Mouse (Mus musculus): ENCODE data around the gene Dtymk. TPM values are rescaled to one million over a fixed set of nuclear protein-coding genes. Genes with fewer than 3 reads are reported as not detected.
"Not testable (repeated sequence)": the region's sequence is repeated elsewhere in the genome, so short reads cannot be mapped to it uniquely, and the experiment has no call there.

The Dtymk gene
- polyA plus RNA-seq (2015; fragmentation: Nextera tagmentation; extraction: Ambion mirVana): 251 and 258 TPM in 2 replicates

DNA sequence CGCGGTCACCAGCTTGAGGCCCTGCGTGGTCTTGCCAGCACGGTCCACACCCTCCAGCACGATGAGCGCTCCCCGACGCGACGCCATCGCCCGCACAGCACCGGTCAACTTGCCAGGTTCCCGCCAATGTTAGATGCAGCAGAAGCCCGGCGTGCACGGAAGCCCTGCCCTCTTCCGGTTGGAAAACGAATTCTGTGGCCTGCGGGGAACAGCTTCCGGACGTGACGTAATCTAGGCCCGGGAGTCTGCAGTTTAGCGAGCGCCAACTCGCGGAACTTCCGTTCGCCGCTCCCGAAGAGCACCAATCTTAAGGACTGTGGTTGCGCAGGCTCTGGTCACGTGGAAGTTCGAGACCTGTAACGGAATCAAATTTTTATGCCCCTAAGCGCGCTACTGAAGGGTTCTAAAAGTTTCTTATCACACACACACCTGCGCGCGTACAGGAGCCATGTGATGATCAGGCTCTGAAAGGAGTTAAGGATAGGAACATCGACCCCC is at the start of gene Dtymk:
Gene Dtymk, minus strand, starts transcription at position 194 of the 498 bp plus-strand sequence.
- peak within 1 kb of the TSS; percentile 88 for H3K4me2 ChIP-seq
- peaks cover 53% of the 10 kb centered on the region for H3K36me3 ChIP-seq
- H3K4me1 ChIP-seq: peaks cover 41% of the 10 kb centered on the region
- peak within 1 kb of the TSS; percentile 93 for H3K27ac ChIP-seq
- H3K9ac ChIP-seq: peak within 1 kb of the TSS; percentile 68
- ATAC-seq (replicated peaks; ENCODE audit: low FRiP score): peak; percentile 43
- WGBS: 0% methylated on average over 42 of the region's 42 CpGs
- no peaks in the 10 kb centered on the region for H3K27me3 ChIP-seq
- no peaks in the 10 kb centered on the region for H3K9me3 ChIP-seq (replicated peaks)
- peak within 1 kb of the TSS; percentile 73 for H3K4me3 ChIP-seq (replicated peaks)

DNA sequence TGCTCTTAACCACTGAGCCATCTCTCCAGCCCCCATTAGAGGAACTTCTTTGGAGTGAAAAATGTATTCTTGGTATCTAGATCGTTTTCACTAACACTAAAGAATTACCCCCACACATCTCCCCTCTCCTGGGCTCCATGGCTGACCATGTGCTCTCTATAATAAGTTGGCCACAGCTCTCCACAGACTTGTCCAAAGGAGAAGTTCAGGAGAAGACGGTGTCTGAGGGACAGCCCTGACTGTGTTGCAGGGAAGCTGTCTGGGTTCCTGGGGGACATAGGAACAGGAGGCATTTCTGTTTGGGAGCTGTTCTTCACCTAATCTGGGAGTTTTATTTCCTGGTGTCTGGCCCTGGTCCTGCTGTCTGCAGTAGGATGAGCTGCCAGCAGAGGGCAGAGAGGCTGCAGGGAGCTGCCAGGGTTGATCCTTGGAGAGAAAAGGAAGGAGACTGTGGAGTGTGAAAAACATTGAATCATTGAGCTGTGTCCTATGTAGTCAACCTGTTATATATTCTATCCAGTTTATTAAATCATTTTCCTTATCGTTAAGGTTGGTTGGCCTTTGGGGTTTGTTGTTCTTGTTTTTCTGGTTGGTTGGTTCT is 44.1 kb upstream of the Dtymk start:
- 88% methylated on average over 2 of the region's 3 CpGs for WGBS
- H3K9ac ChIP-seq; H3K27ac ChIP-seq; H3K36me3 ChIP-seq; H3K27me3 ChIP-seq; H3K4me3 ChIP-seq (replicated peaks); H3K4me1 ChIP-seq; H3K4me2 ChIP-seq; H3K9me3 ChIP-seq (replicated peaks): not testable (repeated sequence)
- ATAC-seq (replicated peaks; ENCODE audit: low FRiP score): peak; percentile 79; the same call in 1 of the 2 replicates

DNA sequence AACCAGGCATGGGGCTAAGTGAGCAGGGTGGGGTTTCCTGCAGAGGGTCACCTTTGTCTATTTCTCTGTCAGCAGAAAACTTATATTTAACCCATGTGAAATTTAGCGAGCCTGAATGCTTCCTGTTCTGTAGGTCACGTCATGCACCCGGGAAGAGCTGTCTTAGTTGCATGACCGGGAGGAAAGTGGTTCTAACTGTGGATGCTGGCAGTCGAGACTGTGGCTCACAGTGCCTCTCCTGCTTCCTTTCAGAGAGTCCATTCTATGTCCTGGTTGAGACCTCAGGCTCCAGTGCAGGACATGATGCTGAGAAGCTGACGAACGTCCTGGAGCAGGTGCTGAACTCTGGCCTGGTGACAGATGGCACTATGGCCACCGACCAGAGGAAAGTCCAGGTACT is 36.8 kb upstream of the Dtymk start:
- H3K27me3 ChIP-seq; H3K4me3 ChIP-seq (replicated peaks); H3K9ac ChIP-seq; ATAC-seq (replicated peaks; ENCODE audit: low FRiP score); H3K4me1 ChIP-seq; H3K9me3 ChIP-seq (replicated peaks); H3K27ac ChIP-seq; H3K4me2 ChIP-seq: not testable (repeated sequence)
- peaks cover 19% of the 10 kb centered on the region for H3K36me3 ChIP-seq
- 83% methylated on average over 8 of the region's 8 CpGs for WGBS

DNA sequence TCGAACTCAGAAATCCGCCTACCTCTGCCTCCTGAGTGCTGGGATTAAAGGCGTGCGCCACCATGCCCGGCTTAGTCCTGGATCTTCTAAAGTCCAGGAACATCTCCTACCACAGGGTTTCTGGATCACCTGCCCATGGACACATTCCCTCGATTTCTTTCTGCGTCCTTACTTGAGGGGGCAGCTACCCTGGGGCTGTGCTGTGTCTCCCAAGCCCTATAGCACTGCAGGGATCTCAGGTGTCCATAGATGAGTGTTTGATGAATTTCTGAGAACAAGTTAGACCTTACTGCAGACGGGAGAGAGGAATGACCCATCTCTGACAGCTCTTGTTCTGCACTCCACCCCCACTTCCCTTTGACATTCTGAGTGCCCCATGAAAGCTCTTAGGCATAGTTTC is 35.6 kb upstream of the Dtymk start:
- no peak for ATAC-seq (replicated peaks; ENCODE audit: low FRiP score)
- H3K9me3 ChIP-seq (replicated peaks): no peaks in the 10 kb centered on the region
- H3K27me3 ChIP-seq: no peaks in the 10 kb centered on the region
- no peak overlapping the region for H3K4me2 ChIP-seq
- no peak overlapping the region for H3K27ac ChIP-seq
- 93% methylated on average over 8 of the region's 8 CpGs for WGBS
- no peaks in the 10 kb centered on the region for H3K4me1 ChIP-seq
- no peak overlapping the region for H3K9ac ChIP-seq
- no peak overlapping the region for H3K4me3 ChIP-seq (replicated peaks)
- H3K36me3 ChIP-seq: peaks cover 19% of the 10 kb centered on the region

DNA sequence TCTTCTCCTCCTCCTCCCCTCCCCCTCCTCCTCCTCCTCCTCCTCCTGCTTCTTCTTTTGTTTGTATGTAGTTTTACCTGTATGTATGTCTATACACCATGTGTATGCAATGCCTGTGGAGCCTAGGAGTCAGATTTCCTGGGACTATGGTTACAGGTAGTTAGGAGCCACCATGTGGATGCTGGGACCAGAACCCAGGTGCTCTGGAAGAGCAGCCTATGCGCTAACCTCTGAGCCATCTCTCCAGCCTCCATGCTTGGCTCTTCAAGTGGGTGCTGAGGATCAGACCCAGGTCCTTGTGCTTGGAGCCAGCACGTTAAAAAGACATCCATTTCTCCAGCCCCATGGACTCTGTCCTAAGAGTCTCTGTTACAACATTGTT is 34.8 kb upstream of the Dtymk start:
- WGBS: 95% methylated on average over 2 of the region's 2 CpGs
- Histone ChIP-seq H3K4me2 (no peak overlapping the region), H3K9me3 (replicated peaks) (no peaks in the 10 kb centered on the region), H3K4me1 (no peaks in the 10 kb centered on the region), H3K36me3 (peaks cover 19% of the 10 kb centered on the region), H3K27ac (no peak overlapping the region), H3K9ac (no peak overlapping the region), H3K4me3 (replicated peaks) (no peak overlapping the region), H3K27me3 (no peaks in the 10 kb centered on the region)
- ATAC-seq (replicated peaks; ENCODE audit: low FRiP score): no peak

DNA sequence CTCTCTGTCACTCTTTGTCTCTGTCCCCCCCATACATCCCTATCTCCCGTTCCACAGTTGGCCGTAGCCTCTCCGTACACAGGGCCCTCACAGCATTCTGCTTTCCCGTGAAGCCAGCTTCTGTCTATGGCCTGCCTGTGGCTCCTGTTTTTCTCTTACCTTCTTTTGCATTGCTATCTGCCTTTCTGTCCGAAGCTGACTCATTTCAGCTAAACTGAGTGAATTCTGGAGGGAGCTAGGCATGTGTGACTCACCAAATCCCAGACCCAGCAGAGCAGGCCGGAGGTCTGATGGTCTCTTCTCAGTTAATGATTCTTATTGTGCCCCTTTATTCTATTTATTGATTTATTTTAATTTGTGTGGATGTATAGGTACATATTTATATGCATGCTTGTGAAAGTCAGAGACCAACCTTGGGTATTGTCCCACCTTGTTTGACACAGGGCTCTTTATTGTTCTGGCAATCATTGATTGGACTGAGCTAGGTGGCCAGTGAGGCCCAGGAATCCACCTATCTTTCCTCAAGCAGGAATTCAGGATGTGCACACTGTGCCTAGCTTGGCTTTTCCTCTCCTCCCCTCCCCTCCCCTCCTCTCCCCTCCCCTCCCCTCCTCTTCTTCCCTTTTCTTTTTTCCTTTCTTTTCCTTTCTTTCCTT is 34.3 kb upstream of the Dtymk start:
- ATAC-seq (replicated peaks; ENCODE audit: low FRiP score): no peak
- WGBS: 90% methylated on average over 6 of the region's 6 CpGs
- Histone ChIP-seq H3K4me2 (no peak overlapping the region), H3K27ac (no peak overlapping the region), H3K4me3 (replicated peaks) (no peak overlapping the region), H3K9me3 (replicated peaks) (no peaks in the 10 kb centered on the region), H3K9ac (no peak overlapping the region), H3K4me1 (no peaks in the 10 kb centered on the region), H3K36me3 (peaks cover 19% of the 10 kb centered on the region), H3K27me3 (no peaks in the 10 kb centered on the region)

DNA sequence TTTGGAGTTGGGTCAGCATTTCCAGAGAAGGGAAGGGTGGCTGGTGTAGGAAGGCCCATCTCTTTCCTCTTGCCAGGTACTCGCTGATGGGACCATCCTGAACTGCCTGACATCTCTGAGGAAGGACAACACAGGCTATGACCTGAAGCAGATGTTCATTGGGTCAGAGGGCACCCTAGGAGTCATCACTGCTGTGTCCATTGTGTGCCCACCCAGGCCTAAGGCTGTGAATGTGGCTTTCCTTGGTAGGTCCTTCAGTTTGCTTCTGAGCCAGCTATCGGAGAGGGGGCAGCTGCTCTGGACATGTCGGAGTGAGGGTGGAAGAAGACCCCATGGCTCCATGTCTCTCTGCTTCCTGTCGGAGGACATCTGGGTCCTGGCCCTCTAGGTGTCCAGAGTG is 33.5 kb upstream of the Dtymk start:
- H3K4me3 ChIP-seq (replicated peaks): no peak overlapping the region
- H3K27ac ChIP-seq: no peak overlapping the region
- 93% methylated on average over 4 of the region's 4 CpGs for WGBS
- H3K9ac ChIP-seq: no peak overlapping the region
- ATAC-seq (replicated peaks; ENCODE audit: low FRiP score): no peak
- peaks cover 19% of the 10 kb centered on the region for H3K36me3 ChIP-seq
- no peaks in the 10 kb centered on the region for H3K4me1 ChIP-seq
- no peak overlapping the region for H3K4me2 ChIP-seq
- no peaks in the 10 kb centered on the region for H3K9me3 ChIP-seq (replicated peaks)
- H3K27me3 ChIP-seq: no peaks in the 10 kb centered on the region

DNA sequence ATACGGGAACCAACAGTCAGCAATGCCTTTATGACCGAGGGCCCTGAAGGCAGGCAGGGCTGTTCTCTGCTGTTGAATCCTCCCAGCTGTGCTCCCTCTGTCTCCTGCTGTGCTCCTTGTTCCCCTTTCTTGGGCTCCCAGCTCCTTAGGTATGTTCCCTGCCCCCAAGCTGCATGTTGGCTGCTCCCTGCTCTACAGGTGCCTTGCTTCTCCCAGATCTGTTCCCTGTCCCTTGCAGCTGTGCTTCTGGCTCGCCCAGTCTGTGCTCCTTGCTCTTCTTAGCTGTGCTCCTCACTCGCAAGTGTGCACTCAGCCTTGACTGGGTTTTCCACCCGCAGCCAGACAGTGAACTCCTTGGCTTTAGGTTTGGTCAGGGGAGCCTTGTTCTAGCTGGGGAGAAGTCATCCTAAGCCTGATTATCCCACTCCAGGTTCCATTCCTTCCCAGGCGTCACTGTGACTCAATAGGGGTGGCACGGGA is 33.0 kb upstream of the Dtymk start:
- H3K4me1 ChIP-seq: no peaks in the 10 kb centered on the region
- ATAC-seq (replicated peaks; ENCODE audit: low FRiP score): no peak
- 87% methylated on average over 7 of the region's 7 CpGs for WGBS

DNA sequence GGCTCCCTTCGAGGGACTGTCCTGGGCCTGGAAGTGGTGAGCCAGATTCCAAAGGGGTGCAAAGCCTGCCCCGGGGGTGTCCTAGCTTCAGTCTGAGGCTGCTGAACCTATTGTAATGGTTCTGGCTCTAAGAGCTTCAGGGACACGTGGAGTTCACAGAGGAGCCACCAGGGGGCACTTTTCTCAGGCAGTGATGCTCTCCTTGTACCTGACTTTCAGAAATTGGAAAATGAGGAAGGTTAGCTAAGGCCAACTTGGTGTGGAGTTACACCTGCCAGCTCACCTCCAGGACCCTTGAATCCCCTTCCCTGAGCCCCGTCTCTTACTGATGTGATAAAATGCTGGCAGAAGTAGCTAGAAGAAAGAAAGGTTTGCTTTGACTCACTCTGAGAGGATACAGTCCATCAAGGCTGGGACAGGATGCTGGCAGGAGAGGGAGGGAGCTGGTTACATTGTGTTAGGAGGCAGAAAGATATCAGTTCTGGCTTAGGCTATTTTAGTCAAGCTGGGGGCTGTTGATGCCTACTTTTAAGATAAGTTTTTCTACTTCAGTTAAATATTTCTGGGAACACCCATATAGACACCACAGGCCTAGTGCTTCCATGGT is 31.1 kb upstream of the Dtymk start:
- not testable (repeated sequence) for H3K4me3 ChIP-seq (replicated peaks); H3K9ac ChIP-seq

More for the DNA sequence above, 33.0 kb upstream of the Dtymk start:
- no peaks in the 10 kb centered on the region for H3K27me3 ChIP-seq
- H3K4me3 ChIP-seq (replicated peaks): no peak overlapping the region
- no peak overlapping the region for H3K4me2 ChIP-seq
- peaks cover 19% of the 10 kb centered on the region for H3K36me3 ChIP-seq
- no peaks in the 10 kb centered on the region for H3K9me3 ChIP-seq (replicated peaks)
- no peak overlapping the region for H3K9ac ChIP-seq
- H3K27ac ChIP-seq: no peak overlapping the region

DNA sequence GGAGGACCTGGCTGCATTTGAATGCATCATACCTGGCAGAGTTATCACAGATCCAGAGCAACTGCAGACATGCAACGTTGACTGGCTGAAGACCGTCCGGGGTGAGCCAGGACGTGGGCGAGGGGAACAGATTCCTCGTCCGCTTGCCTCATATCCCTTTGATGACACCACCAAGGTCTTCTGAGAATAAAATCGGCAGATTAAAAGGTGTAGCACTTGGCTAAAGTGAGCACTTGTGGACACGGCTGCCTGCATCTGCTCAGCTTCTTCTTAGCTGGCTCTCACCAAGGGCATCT is 24.8 kb upstream of the Dtymk start:
- WGBS: 91% methylated on average over 9 of the region's 9 CpGs
- Histone ChIP-seq H3K36me3 (peaks cover 3% of the 10 kb centered on the region), H3K4me2 (peak overlapping the region; percentile 70), H3K27ac (no peak overlapping the region), H3K4me1 (peaks cover 15% of the 10 kb centered on the region), H3K27me3 (no peaks in the 10 kb centered on the region), H3K9ac (no peak overlapping the region), H3K4me3 (replicated peaks) (peak overlapping the region; percentile 63), H3K9me3 (replicated peaks) (no peaks in the 10 kb centered on the region)
- ATAC-seq (replicated peaks; ENCODE audit: low FRiP score): no peak

More for the DNA sequence above, 31.1 kb upstream of the Dtymk start:
- not testable (repeated sequence) for H3K9me3 ChIP-seq (replicated peaks); H3K27me3 ChIP-seq; H3K27ac ChIP-seq; H3K4me1 ChIP-seq; ATAC-seq (replicated peaks; ENCODE audit: low FRiP score); H3K4me2 ChIP-seq
- peaks cover 16% of the 10 kb centered on the region for H3K36me3 ChIP-seq
- 51% methylated on average over 4 of the region's 4 CpGs for WGBS

DNA sequence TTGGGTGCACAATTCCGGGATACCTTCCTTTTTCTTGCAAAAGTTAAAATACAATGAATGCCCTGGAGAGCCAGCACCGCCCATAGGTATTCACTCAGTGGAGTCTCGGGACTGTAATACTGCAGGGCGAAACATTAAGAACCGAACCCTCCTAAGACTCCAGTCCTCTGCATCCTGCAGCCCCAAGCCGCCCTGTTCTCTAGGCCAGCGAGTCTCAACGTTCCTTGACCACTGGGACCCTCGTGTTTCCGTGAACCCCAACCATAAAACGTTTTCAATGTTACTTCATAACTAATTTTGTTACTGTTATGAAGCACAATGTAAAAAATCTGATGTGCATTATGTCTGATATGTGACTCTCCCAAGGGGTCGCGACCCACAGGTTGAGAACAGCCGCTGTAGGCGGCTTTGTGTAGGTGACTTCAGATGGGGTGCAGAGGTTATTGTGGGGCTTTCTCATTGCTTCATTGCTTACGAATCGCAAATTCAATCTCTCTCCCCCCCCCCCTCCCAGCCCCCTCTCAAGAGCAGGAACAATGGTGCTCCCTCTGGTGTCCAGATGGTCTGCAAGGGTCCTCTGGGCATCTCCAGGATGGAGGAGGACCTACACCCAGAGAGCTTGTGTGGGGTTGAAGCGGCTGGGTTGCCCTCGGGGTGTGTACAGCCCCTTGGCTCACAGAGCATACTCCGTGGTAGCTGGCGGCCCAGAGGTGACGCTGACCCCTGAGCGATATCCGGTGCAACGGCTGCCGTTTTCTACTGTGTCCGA is 24.2 kb upstream of the Dtymk start:
- Histone ChIP-seq H3K4me1 (peaks cover 15% of the 10 kb centered on the region), H3K9ac (peak overlapping the region; percentile 59), H3K9me3 (replicated peaks) (no peaks in the 10 kb centered on the region), H3K4me2 (peak overlapping the region; percentile 70), H3K27me3 (no peaks in the 10 kb centered on the region), H3K27ac (peak overlapping the region; percentile 98), H3K36me3 (peaks cover 8% of the 10 kb centered on the region), H3K4me3 (replicated peaks) (peak overlapping the region; percentile 63)
- ATAC-seq (replicated peaks; ENCODE audit: low FRiP score): peak; percentile 22; the same call in 1 of the 2 replicates
- 44% methylated on average over 27 of the region's 27 CpGs for WGBS
